Mouse (Mus musculus) adrenal gland, adult 18-20 months (tissue): ENCODE data around the gene BC048507. TPM values are rescaled to one million over a fixed set of nuclear protein-coding genes. Genes with fewer than 3 reads are reported as not detected.
"Not testable (repeated sequence)": the region's sequence is repeated elsewhere in the genome, so short reads cannot be mapped to it uniquely, and the experiment has no call there.

Experiments used
- DNase-seq, 2 experiments: peaks; one replicate each; pipeline ENCODE4 v3.0.0; 2021 to 2022; ENCODE audit warnings: low spot score in 2 of 2
- long read RNA-seq, 2 experiments: library from polyadenylated mRNA; stranded (forward); transcript quantifications; one replicate each; pipeline ENCODE4 v2.0.0; 2021
- total RNA-seq, 2 experiments: library from RNA; stranded (reverse); gene quantifications; 1 replicate in 1 of 2; 2 replicates in 1 of 2; pipeline ENCODE4 v1.2.3; 2021

Gene BC048507
- total RNA-seq, result not detected
- long read RNA-seq, experiment 1, result 0 reads
- long read RNA-seq, experiment 2, result 0 reads

DNA sequence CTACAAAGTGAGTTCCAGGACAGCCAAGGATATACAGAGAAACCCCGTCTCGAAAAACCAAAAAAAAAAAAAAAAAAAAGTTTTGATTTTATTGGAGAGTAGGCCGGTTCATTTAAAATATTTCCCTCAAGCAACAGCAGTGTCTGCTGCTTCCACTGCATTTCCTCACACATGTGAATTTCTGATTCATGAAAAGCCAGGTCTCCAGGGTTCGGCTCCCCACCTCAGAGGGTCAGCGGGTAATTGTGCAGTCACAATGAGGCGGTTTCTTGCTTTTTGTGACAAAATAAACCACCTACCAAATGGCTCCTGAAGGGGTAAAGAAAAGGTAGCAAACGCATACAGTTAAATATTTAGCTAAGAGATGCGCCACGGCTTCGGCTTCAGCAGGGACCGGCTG lies at the start of gene BC048507:
TSS of gene BC048507 (plus strand) at position 301 of the 400 bp plus-strand sequence.
- DNase-seq, result no peak

DNA sequence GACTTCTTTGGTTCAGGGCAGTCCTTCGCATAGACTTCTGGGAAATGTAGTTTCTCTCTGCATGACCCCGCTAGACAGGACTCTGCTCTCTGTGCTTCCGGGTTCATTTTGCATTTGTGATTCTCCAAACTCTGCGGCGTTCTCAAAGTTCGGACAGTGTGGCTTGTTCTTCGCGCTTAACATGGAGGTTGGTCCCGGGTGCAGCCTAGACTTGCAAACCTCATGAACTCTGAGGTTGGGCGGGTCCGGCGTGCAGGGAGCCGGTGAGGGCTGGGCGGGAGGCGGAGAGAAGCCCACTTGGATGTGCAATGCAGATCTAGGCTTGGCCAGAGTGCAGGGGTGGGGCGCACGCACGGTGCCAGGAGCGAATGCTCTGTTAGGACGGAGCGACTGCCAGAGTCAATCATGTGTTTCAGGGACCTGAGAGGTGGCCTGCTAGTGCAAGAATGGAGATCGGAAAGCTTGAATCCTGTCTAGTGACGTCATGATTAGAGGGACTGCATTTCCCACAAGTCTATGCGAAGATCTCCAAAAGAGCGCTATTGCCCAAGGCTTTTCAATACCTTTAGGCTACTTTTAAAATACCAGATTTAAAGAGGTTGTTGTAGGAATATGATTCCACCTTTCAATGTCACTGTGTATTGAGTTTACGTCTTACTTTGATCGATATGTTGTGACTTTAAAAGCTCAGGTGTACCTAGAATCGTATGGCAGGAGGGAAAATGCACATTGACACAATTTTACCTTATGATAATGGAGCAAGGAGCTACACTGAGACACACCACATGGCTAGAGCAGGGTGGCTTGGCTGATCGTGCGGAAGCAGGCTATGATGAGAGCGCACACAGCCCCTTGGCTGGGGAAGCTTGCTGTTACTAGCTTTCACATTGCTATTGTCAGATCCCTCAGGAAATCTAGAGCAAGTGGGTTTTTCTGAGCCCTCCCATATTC lies 49.1 kb upstream of the BC048507 start, which contains the start of gene Zfp273:
TSS of gene Zfp273 (plus strand) at position 31 of the 951 bp plus-strand sequence.
- DNase-seq, result peak; percentile 68 to 75

DNA sequence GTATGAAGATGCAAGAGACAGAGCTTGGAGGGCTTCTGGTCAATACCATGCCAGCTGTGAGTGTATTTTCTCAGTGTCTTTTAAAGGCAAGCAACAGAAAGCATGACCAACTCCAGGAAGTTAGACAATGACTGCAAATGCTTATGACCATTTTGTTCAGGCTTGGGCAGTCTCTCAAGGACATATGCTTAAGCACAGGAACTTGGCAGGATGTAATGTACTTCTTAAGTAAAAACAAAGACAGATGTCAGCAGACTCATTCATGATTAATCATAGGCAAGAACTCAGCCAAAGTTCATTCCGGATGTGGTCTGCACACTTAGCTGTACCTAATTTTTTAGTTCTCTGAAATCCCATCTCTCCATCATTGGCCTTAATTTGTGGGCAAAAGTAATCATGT lies 44.5 kb upstream of the BC048507 start:
- no peak for DNase-seq

DNA sequence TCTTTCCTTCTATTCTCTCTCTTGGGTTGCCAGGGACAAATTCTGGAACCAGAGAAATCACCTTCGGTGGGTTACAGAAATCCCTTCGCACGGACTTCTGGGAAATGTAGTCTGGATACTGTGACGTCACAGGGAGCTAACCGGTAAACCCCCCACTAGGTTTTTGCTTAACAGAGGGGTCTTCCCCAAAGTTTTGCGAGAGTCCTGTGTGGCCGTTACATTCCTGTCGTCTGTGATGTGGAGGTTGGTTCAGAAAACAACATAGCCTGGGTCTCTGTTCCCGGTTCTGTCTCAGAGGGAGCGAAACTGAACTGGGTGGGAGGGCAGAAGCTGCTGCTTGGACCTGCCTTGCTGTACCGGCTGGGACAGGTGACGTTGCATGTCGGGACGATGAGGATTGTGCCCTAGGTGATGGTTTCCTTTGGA lies 32.2 kb upstream of the BC048507 start, which contains the start of gene Gm10037:
TSS of gene Gm10037 (plus strand) at position 196 of the 426 bp plus-strand sequence.
- DNase-seq, result peak; percentile 31 to 40

DNA sequence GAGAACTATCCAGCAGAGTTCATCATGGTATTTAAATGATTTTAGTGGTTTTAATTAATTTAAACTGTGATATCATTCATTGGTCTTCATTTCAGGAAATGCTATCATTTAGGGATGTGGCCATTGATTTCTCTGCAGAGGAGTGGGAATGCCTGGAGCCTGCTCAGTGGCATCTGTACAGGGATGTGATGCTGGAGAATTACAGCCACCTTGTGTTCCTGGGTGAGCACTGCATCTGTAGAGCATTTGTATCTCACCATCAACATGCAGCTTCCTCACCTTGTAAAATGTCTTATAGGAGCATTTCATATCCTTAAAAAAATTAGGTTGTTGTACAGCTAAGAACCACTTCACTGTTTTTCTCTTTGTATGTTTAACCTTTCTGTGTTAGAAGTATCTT lies 30.0 kb upstream of the BC048507 start:
- not testable (repeated sequence) for DNase-seq

DNA sequence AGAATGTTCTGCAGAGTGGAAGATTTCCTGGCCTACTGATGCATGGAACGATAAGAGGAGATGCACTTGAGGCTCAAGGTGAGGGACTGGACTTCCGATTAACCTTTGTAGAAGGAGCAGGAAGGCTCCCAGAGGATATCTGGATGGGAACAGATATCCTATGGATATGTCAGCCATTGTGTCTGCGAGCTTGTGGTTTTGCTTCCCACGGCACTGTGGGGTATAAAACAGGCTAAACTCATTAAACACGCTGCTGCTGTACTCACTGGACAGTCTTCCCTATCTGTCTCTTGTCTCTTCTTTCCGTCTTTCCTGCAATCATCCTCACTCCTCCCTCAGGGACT lies 19.4 kb upstream of the BC048507 start:
- DNase-seq, result no peak

DNA sequence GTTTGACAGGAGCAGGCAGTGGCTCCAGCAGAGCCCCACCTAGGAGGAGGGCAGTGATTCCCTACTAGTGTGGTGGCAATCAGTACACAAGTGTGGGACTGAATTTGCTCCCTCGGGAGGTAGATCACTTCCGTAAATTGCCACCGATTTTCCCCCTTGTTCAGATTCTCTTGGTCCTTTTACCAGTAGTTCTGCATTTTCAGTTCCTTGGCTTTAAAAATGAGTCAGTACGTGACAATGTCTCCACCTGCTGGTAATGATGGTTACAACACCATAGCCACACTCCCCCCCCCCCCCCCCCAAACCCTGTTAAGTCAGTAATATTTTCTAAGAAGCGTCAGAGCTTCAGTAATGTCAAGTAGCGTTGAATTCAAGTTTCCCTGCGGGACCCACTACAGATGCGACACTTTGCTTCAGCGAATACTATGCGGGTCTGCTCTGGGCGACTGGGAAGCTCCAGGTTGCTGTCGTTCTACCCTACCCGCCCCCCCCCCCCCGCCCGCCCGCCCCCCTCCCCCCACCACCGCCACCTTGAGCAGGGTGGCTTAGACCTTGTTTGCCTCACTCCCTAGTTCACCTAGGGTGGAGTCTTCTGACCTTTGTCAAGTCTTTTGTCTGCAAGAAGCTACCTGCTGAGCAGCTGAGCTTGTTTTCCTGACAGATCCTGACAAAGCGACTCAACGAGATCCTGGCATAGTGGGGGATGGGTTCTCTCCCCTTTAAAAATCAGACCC lies 18.8 kb upstream of the BC048507 start:
- peak; percentile 41 to 44 for DNase-seq

DNA sequence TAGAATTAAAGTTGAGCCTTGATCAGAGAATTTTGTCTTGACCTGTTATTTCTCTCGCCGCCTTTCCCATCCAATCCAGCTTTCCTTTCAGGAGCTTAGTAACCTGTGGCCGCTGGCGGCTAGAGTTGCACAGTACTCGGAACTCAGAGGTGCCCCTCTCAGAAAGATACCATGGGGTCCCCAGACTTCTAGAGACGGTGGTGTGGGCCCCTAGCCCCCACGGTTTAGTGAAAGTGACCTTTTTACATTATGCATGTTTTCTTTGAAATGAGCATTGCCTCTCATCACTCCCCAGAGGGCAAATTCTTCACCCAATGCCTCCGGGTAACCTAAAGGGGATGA lies 18.3 kb upstream of the BC048507 start:
- DNase-seq, result no peak

DNA sequence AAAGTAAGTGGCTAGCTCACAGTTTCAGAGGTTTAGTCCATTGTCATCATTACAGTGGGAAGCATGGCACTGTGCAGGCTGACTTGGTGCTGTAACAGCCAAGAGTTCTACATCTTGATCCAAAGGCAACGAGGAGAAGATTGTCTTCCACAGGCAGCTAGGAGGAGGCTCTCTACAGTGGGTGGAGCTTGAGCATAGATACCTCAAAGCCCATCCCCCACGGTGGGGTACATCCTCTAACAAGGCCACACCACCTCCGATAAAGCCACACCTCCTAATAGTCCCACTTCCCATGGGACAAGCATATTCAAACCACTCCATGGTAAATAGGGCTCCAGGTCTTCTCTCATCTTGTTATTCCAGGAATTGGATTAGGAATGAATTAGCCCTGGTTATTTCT lies 12.8 kb upstream of the BC048507 start:
- DNase-seq, result no peak

DNA sequence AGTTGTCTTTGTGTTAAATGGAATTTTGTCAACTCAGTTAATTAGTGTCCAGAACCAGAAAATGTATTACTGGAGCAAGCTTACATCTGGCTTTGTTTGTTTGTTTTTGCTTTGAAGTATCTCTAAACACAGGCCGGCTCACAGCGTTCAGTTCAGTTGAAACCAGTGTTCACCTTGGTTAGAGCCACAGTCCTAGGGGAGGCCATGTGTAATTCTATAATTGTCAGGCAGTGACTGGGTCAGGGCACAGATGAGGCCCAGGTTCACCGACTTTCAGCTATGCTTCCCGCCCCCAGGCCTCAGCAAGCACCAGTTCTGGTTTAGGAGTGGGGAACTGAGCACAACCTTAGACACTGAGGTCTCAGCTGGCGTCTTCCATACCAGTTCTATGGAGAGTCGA lies 10.0 kb upstream of the BC048507 start:
- DNase-seq, result no peak

DNA sequence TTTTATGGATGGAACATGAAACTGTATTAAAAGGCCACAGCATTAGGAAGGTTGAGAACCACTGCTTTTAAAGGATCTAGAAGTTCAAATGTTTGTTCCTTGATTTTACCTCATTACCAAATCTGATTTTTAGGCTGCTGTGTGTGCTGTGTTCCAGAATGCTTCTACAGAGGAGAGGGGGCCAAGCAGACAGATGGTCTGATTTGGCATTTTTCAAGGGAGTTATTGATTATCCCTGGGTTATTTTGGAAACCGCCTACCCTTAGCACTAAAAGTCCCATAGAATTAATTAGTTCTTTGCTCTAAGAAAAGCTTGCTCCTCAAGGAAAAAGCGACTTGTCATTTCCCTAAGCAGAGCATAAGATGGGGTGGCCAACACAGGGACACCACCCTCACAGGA lies 9.1 kb upstream of the BC048507 start:
- DNase-seq, result no peak

DNA sequence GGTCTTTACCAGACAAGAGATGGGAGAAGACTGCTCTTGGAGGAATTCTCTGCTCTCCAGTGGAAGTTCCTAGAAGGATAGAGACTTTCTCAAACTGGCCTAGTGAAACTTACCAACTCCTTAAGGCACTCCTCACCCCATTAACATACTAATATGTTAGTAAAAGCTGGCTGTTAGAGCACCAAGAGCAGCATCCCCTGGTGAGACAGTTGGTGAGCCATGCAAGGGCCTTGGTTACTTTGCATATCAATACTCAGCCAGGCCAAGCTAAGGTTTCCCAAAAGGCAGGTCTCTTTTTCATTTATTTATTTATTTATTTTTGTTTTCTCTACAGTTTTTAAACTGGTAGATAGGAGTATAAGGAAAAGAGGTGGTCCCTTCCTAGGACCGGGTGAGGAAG lies 5.8 kb upstream of the BC048507 start:
- DNase-seq, result no peak

DNA sequence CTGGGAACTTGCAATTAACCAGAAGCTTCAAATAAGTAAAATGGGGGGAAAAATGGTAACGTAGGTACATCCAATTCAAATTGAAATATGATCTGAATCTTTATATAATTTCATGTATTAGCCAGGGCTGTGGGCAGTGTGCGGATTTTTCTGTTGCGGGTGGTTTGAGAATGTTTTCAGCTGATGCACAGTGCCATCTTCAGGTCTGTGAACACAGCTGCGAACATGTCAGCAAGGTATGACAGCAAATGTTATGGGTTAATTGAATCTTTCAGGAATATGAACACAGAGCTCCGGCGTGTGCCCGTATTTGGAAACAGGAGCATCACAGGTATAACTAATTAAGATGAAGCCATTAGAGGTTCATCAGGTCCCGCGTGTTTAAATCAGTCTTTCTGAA lies 618 bp upstream of the BC048507 start:
- no peak for DNase-seq

DNA sequence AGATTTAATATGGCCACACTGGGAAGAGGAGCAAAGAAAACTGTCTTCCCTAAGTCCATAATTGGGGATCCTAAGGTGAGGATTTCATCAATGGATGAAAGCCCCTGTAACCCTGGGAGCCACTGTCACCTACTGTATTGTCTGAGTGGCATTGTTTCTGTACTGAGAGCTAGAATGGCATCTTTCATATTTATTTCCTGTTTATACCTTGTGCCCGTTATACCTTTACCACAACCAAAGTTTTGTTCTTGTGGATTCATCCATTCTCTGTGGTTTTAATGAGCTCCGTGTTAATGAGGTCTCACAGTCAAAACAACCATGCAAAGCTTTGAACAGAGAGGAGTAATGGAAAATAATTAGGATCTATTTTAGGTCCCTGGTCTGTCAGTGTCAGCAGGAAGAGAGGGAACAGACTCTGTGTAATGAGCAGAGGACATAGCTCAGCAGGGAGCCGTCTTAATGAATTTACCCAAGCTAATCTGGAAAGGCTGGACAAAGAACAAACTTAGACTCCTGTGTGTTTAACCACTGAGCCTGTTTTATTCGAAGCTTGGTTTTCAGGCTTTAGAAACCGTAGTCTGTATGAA lies 1.7 kb downstream of the BC048507 start:
- DNase-seq, result no peak

DNA sequence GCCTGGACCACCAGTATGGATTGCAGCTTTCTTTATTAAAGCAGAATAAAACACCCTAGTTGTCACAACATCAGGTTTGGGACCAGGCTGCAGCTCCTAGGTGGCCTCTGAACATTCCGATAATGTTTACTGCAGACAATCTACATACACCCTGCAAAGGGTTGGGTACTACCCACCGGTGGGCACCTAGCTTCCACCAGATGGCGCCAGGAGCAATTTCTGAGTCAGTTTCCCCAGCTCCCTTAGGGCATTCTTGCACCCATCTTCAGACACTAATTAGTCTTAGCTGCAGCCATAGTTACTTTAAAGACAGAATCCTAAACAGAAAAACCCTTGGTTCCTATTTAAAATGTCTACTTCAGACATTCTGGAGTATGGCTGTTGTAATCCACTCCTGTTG lies 4.8 kb downstream of the BC048507 start:
- DNase-seq, result peak in 1 of 2 experiments; percentile 28

DNA sequence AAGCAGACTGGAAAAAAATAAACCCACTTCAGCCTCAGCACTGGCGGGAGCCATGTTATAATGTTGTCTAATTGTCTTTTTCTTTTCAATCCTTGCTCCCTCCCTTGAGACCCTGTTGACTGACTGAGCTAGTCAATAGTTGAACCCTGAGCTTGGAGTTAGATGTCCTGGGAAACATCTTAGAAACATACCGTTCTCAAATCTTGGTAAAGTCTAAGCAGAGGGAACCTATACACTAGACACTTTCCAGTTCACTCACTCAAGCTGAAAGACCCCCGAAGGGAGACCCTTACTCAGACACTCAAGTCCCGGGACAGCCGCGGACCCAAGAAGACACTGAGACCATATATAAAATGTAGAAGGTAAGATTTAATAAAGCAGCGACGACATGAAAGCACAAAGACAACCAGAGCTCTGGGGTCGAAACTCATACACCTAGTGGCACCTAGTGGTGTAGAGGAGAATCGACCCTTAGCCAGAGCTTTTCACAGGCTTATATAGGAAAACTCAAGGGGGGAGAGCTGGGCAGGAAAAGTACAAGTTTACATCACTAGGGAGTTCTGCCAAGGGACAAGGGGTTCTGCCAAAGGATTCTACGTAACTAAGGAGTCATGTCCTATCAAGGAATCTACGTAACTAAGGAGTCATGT lies 13.0 kb downstream of the BC048507 start:
- DNase-seq, result not testable (repeated sequence)

DNA sequence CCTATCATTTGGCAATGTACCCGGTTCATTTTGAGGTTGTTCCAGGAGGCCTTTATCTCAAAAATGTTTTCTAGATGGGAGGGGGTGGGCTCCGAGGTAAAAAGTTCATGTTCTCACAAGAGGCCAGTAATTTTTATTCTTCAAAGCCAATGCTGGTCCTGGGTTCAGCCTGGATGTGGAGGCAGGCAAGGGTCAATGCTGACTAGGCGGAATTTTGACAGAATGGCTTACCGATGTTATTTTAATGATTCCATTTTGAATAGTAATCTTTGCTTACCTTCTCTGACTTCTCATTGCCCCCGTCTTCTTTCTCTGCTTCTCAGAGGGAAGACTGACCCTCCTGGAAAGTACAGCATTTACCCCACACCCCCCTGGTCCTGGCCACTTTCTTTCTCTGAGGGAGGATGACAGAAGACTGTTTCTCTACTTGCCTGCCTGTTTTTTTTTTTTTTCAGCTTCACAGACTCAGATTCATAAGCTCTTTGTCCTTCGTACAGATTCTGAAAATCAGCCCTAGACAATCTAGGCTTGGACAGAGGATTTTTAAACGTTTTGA lies 13.7 kb downstream of the BC048507 start:
- DNase-seq, result no peak

DNA sequence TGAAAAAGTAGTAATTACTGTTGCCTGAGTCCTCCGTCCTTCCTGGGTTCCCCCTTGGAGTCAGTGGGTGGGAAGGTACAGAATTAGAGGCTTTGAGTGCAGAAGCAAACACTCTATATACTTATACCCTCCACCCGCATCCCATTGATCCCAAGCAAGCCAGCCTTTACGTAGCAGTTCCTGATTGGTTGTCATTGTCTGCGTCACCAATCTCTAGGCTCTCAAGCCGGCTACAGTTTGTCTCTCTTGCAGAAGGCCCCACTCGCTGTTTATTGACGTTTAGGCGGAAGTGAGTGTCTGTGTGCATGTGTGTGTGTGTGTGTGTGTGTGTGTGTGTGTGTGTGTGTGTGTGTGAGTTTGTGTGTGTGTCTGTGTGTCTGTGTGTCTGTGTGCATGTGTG lies 20.8 kb downstream of the BC048507 start:
- no peak for DNase-seq

DNA sequence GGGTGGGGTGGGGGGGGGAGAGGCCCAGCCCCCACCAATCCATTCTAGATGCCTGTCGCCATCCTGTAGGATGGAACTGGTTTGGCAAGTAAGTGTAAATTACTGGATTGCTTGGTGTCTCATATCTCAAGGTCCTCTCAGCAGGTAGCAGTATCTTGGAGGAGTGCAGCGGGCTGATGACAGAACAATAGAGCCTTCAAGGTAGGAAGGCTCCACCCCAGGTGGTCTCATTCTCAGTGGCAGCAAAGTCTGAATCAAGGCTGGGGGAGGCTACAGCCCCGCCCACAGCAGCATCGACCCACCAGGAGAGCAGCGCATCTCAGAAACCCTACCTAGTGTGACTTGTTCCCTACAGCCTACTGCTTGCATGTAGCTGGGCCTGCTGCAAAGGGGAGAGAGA lies 46.6 kb downstream of the BC048507 start:
- no peak for DNase-seq
